ENCODE assay signal across 17 mouse cellular contexts in the genomic region with DNA sequence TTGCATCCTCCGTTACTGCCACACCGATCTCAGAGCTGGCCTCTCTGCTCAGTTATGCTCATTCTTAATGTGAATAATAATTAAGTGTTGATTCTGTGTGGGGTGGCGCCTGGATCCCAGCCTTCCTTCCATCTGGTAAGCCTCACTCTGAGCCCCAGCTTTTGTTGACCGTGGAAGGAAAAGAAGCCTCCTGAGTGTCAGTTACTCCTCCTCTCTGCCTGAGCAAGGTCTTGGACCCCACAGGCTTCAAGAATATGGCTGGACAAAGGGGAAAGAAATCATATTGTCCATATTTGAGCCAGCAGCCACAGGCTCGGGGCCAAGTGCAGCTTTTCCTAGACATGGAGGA.
DNase-seq lines count a peak whose midpoint lies in the region; ATAC-seq and TF ChIP-seq lines count a peak whose summit lies in the region.
"Had no signal": no experiment of that assay in that cellular context is flagged by ENCODE, and none has a peak within 500 bp of the region (broad histone marks: within the 10 kb centered on the region; RNA-seq: fewer than 3 reads in every experiment).

No protein-coding gene starts in this region.

- no peak for TF ChIP-seq POLR2A in kidney, adult 2 months (IDR thresholded peaks at IDR 0.05; ENCODE audit: low read depth, low read length)

- no peaks in the 10 kb centered on the region for H3K36me3 ChIP-seq in kidney, adult 2 months (ENCODE audit: control insufficient read depth, insufficient read depth, low read length)
- H3K36me3 ChIP-seq in stomach, embryonic 15.5 days, result no peaks in the 10 kb centered on the region
- H3K36me3 ChIP-seq in stomach, postnatal 0 days (ENCODE audit: control insufficient read depth, insufficient read depth, low read length), result no peaks in the 10 kb centered on the region
- H3K36me3 ChIP-seq: embryonic facial prominence, embryonic 12.5 days; intestine, embryonic 15.5 days; limb, embryonic 12.5 days; neural tube, embryonic 15.5 days had no signal

- no peak for TF ChIP-seq EP300 in stomach, postnatal 0 days (optimal IDR thresholded peaks at IDR 0.05)

- TF ChIP-seq CTCF in kidney, adult 2 months (conservative IDR thresholded peaks at IDR 0.05; ENCODE audit: insufficient read depth, insufficient read length, low read depth, low read length), result no peak
- no peak for TF ChIP-seq CTCF in stomach, postnatal 0 days (IDR thresholded peaks at IDR 0.05; ENCODE audit: low read depth)

- no peak overlapping the region for H3K4me3 ChIP-seq in kidney, adult 2 months (ENCODE audit: insufficient read depth, low read depth, low read length)
- H3K4me3 ChIP-seq in stomach, embryonic 15.5 days (replicated peaks), result no peak overlapping the region
- no peak overlapping the region for H3K4me3 ChIP-seq in stomach, postnatal 0 days (ENCODE audit: low read depth, low read length)
- H3K4me3 ChIP-seq: embryonic facial prominence, embryonic 12.5 days; heart, adult 2 months; intestine, embryonic 15.5 days; limb, embryonic 12.5 days; neural tube, embryonic 15.5 days had no signal

- WGBS in kidney, adult 2 months, result 84% methylated on average over 5 of the region's 5 CpGs
- 52% methylated on average over 5 of the region's 5 CpGs for WGBS in stomach, embryonic 15.5 days
- 59% methylated on average over 5 of the region's 5 CpGs for WGBS in stomach, postnatal 0 days

- no peak overlapping the region for H3K9ac ChIP-seq in stomach, embryonic 15.5 days
- H3K9ac ChIP-seq in stomach, postnatal 0 days (ENCODE audit: low read length), result no peak overlapping the region
- H3K9ac ChIP-seq: embryonic facial prominence, embryonic 12.5 days; intestine, embryonic 15.5 days; liver, embryonic 14.5 days; neural tube, embryonic 15.5 days had no signal

- DNase-seq in cerebellum, postnatal 14 days, result peak; percentile 20 to 33
- DNase-seq in cerebellum, adult 9-11 months, result no peak
- DNase-seq in kidney, postnatal 10 days, result peak; percentile 51
- DNase-seq in kidney, adult 2 months, result no peak
- no peak for DNase-seq in stomach, postnatal 0 days (ENCODE audit: low spot score)
- DNase-seq in T-cell, adult 2 months (ENCODE audit: low spot score), result no peak
- no peak for DNase-seq in left cerebral cortex, adult 11 months (ENCODE audit: low spot score)
- DNase-seq: gastrocnemius, postnatal 10 days; heart, adult 2 months; thymus, postnatal 14 days had no signal

- no peak overlapping the region for H3K4me2 ChIP-seq in stomach, embryonic 15.5 days
- no peak overlapping the region for H3K4me2 ChIP-seq in stomach, postnatal 0 days (replicated peaks; ENCODE audit: low read depth)
- H3K4me2 ChIP-seq: embryonic facial prominence, embryonic 12.5 days; intestine, embryonic 15.5 days; neural tube, embryonic 15.5 days had no signal

- H3K4me1 ChIP-seq in kidney, adult 2 months (ENCODE audit: control insufficient read depth, insufficient read depth, low read length), result no peaks in the 10 kb centered on the region
- 0 out of 2 replicates have a peak, but pooled peaks cover 4% of the 10 kb centered on the region for H3K4me1 ChIP-seq in stomach, embryonic 15.5 days
- H3K4me1 ChIP-seq in stomach, postnatal 0 days (replicated peaks; ENCODE audit: control insufficient read depth, insufficient read depth), result no peaks in the 10 kb centered on the region

- no peaks in the 10 kb centered on the region for H3K27me3 ChIP-seq in kidney, adult 2 months (replicated peaks; ENCODE audit: control insufficient read depth, insufficient read depth, low read length)
- H3K27me3 ChIP-seq in stomach, embryonic 15.5 days (replicated peaks), result no peaks in the 10 kb centered on the region
- no peaks in the 10 kb centered on the region for H3K27me3 ChIP-seq in stomach, postnatal 0 days (ENCODE audit: control insufficient read depth, insufficient read depth, low read length)
- H3K27me3 ChIP-seq: CH12.LX; embryonic facial prominence, embryonic 12.5 days; intestine, embryonic 15.5 days; limb, embryonic 12.5 days; neural tube, embryonic 15.5 days had no signal

- H3K27ac ChIP-seq in kidney, adult 2 months (ENCODE audit: insufficient read depth, low read depth, low read length), result no peak overlapping the region
- H3K27ac ChIP-seq in stomach, embryonic 15.5 days, result peak overlapping the region; percentile 16; the same call in 1 of the 2 replicates
- H3K27ac ChIP-seq in stomach, postnatal 0 days (replicated peaks), result no peak overlapping the region
- H3K27ac ChIP-seq: embryonic facial prominence, embryonic 12.5 days; heart, adult 2 months; intestine, embryonic 15.5 days; limb, embryonic 12.5 days; liver, embryonic 14.5 days; neural tube, embryonic 15.5 days had no signal

- no peak; the same call in 1 of the 2 replicates for ATAC-seq in stomach, embryonic 15.5 days (ENCODE audit: insufficient read depth, low FRiP score, low read depth)
- ATAC-seq in stomach, postnatal 0 days (ENCODE audit: low FRiP score, low TSS enrichment), result no peak
- ATAC-seq: intestine, embryonic 15.5 days had no signal

- no peaks in the 10 kb centered on the region for H3K9me3 ChIP-seq in stomach, embryonic 15.5 days
- no peaks in the 10 kb centered on the region for H3K9me3 ChIP-seq in stomach, postnatal 0 days (ENCODE audit: control insufficient read depth, low read length)
- H3K9me3 ChIP-seq: embryonic facial prominence, embryonic 12.5 days; intestine, embryonic 15.5 days; limb, embryonic 12.5 days; neural tube, embryonic 15.5 days had no signal

Comparison
In these comparisons a context has a peak if more than half of its experiments do, and no peak if none do; other contexts are left out.
1. DNase-seq: peak in cerebellum, postnatal 14 days (2 of 2) and kidney, postnatal 10 days (single experiment); none in cerebellum, adult 9-11 months (single experiment), kidney, adult 2 months (single experiment), stomach, postnatal 0 days (single experiment), T-cell, adult 2 months (single experiment) and left cerebral cortex, adult 11 months (single experiment).